Mouse (Mus musculus) midbrain, postnatal 0 days (tissue): ENCODE data around the gene Lrp1. TPM values are rescaled to one million over a fixed set of nuclear protein-coding genes. Genes with fewer than 3 reads are reported as not detected.

Experiments
- ATAC-seq: fragments of 200-750 bp; cut with Nextera tagmentation; 2 replicates; pipeline ENCODE4 v1.8.0; 2017; ENCODE audit warnings: moderate number of reproducible peaks, mild to moderate bottlenecking, moderate TSS enrichment, moderate library complexity; ENCODE audit not compliant: low FRiP score
- DNase-seq: peaks from one replicate; pipeline ENCODE4 v3.0.0-alpha.2; 2015; ENCODE audit warnings: low spot score
- H3K27ac ChIP-seq: fragments of 300-500 bp; sonication (generic); 2 replicates; pipeline ENCODE4 v1.5.1; 2014; ENCODE audit warnings: low read depth, mild to moderate bottlenecking, low read length, mixed read lengths
- H3K27me3 ChIP-seq: fragments of 300-500 bp; sonication (generic); 2 replicates; pipeline ENCODE4 v1.6.1; 2014; ENCODE audit warnings: low read length, control low read depth, mixed read lengths; ENCODE audit not compliant: insufficient read depth
- H3K36me3 ChIP-seq: fragments of 300-500 bp; sonication (generic); 2 replicates; pipeline ENCODE4 v1.6.1; 2014; ENCODE audit warnings: low read length, control low read depth, mixed read lengths; ENCODE audit not compliant: insufficient read depth
- H3K4me1 ChIP-seq: fragments of 300-500 bp; sonication (generic); 2 replicates; pipeline ENCODE4 v1.6.1; 2014; ENCODE audit warnings: mild to moderate bottlenecking, control low read depth, antibody characterized with exemption, low read length, mixed read lengths; ENCODE audit not compliant: insufficient read depth
- H3K4me2 ChIP-seq: fragments of 300-500 bp; sonication (generic); 2 replicates; pipeline ENCODE4 v1.6.1; 2014; ENCODE audit warnings: low read depth, mild to moderate bottlenecking, low read length, mixed read lengths; ENCODE audit not compliant: poor library complexity, severe bottlenecking
- H3K4me3 ChIP-seq: fragments of 300-500 bp; sonication (generic); 2 replicates; pipeline ENCODE4 v1.5.1; 2014; ENCODE audit warnings: low read depth, mild to moderate bottlenecking, low read length, moderate library complexity
- H3K9ac ChIP-seq: fragments of 300-500 bp; sonication (generic); replicated peaks from 2 replicates; pipeline ENCODE4 v1.6.1; 2014; ENCODE audit warnings: mild to moderate bottlenecking, low read length, moderate library complexity, mixed read lengths; ENCODE audit not compliant: poor library complexity, severe bottlenecking
- H3K9me3 ChIP-seq: fragments of 300-500 bp; sonication (generic); 2 replicates; pipeline ENCODE4 v1.6.1; 2016; ENCODE audit warnings: low read length, control low read depth
- CTCF ChIP-seq: IDR thresholded peaks from 2 replicates; pipeline ENCODE4 v1.5.1; 2016; ENCODE audit warnings: antibody characterized with exemption, mild to moderate bottlenecking
- WGBS: fragments of 180-500 bp; shearing (Covaris S2); extraction: QIAGEN DNeasy Blood & Tissue Kit; methylation state at CpG from one replicate; pipeline ENCODE4 v1.1.7; 2014; 5-methylcytosine and 5-hydroxymethylcytosine counted together
- polyA plus RNA-seq: library from polyadenylated mRNA; unstranded; fragments of >200 nt; fragmentation: Nextera tagmentation; extraction: Ambion mirVana; gene quantifications from 2 replicates; pipeline ENCODE4 v1.2.1, GENCODE M21; 2015
- total RNA-seq: library from RNA; depleted of rRNA; stranded (reverse); fragments of >200 nt; gene quantifications from 2 replicates; pipeline ENCODE4 v1.2.3, GENCODE M21; 2014

Gene Lrp1
- total and polyA plus RNA-seq, 2 experiments from 2014 or later: 84.4 to 319 TPM

DNA sequence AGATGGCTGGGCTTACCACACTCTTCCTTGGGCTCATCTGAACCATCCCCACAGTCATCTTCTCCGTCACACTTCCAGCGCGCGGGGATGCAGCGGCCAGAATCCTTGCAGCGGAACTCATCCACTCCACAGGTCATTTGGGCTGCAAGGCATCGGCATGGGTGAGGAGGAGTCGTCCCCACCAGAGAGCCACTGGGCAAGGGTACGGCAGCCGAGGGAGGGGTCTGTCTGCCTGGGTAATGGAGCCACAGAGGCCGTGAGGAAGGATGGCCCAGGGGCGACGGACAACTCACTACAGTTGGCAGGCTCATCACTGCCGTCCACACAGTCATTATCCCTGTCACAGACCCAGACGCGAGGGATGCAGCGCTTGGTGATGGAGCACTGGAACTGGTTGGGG, 71.1 kb downstream of the Lrp1 start:
- no peak overlapping the region for H3K9ac ChIP-seq
- no peak overlapping the region for H3K27ac ChIP-seq
- H3K36me3 ChIP-seq: peaks cover 100% of the 10 kb centered on the region
- DNase-seq (no peak), ATAC-seq (no peak)
- TF ChIP-seq CTCF: no peak
- no peak overlapping the region for H3K4me2 ChIP-seq
- no peaks in the 10 kb centered on the region for H3K4me1 ChIP-seq
- H3K4me3 ChIP-seq: no peak overlapping the region
- WGBS: 90% methylated on average over 17 of the region's 17 CpGs
- no peaks in the 10 kb centered on the region for H3K9me3 ChIP-seq
- H3K27me3 ChIP-seq: no peaks in the 10 kb centered on the region

DNA sequence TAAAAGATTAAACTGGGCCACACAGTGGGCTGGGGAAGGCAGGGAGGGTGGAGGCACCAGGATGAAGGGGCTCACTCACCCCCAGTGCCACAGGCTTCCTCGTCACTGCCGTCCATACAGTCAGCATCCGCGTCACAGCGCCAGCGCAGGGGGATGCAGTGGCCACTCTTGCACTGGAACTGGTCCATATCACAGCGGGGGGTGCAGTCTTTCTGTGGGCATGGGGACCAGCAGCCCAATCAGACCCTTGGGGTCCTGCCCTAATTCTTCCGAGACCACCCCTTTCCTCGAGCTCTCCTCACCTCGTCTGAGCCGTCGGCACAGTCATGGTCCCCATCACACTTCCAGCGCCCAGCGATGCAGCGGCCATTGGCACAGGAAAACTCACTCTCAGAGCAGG, 72.7 kb downstream of the Lrp1 start:
- Histone ChIP-seq H3K9ac (no peak overlapping the region), H3K4me2 (no peak overlapping the region), H3K36me3 (peaks cover 96% of the 10 kb centered on the region), H3K4me1 (no peaks in the 10 kb centered on the region), H3K27me3 (no peaks in the 10 kb centered on the region), H3K4me3 (no peak overlapping the region), H3K9me3 (no peaks in the 10 kb centered on the region), H3K27ac (no peak overlapping the region)
- DNase-seq (no peak), ATAC-seq (no peak)
- TF ChIP-seq CTCF: no peak
- WGBS: 94% methylated on average over 15 of the region's 15 CpGs

DNA sequence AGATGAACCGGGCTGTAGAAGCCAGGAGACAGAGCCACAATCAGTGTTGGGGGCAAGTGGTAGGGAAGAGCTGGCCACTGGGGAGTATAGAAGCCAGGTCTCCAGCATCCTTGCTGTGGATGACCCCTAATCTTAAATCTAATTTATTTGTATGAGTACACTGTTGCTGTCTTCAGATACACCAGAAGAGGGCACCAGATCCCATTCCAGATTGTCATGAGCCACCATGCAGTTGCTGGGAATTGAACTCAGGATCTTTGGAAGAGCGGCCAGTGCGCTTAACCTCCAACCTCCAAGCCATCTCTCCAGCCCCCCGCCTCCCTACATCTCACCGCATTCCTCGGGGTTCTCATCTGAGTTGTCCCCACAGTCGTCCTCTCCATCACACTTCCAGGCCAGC, 74.4 kb downstream of the Lrp1 start:
- Histone ChIP-seq H3K27me3 (no peaks in the 10 kb centered on the region), H3K4me1 (no peaks in the 10 kb centered on the region), H3K9ac (no peak overlapping the region), H3K4me2 (no peak overlapping the region), H3K4me3 (no peak overlapping the region), H3K9me3 (no peaks in the 10 kb centered on the region), H3K27ac (no peak overlapping the region), H3K36me3 (peaks cover 95% of the 10 kb centered on the region)
- TF ChIP-seq CTCF: peak; percentile 65
- no peak for ATAC-seq
- 93% methylated on average over 7 of the region's 7 CpGs for WGBS
- DNase-seq: no peak

DNA sequence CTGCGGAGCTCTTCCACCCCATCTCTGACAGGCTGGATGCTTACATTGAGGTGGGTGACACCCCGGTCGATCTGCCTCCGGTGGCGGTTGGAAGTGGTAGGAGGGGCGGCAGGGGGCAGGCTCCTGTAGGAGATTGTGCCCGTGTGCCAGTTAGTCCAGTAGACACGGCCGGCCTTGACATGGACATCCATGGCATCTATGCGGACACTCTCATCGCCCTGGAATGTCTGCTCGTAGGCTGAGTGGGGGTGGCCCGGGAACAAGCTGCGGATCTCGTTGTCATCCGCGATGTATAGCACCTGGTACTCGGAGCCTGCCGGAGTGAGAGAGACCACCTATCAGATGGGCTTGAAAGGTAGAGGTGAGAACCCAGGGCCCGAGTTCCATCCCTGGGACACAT, 76.6 kb downstream of the Lrp1 start:
- H3K4me1 ChIP-seq: no peaks in the 10 kb centered on the region
- ATAC-seq (no peak), DNase-seq (no peak)
- H3K36me3 ChIP-seq: peaks cover 94% of the 10 kb centered on the region
- no peak overlapping the region for H3K27ac ChIP-seq
- no peaks in the 10 kb centered on the region for H3K9me3 ChIP-seq
- no peak overlapping the region for H3K4me2 ChIP-seq
- TF ChIP-seq CTCF: no peak
- no peak overlapping the region for H3K9ac ChIP-seq
- no peak overlapping the region for H3K4me3 ChIP-seq
- WGBS: 93% methylated on average over 20 of the region's 20 CpGs
- H3K27me3 ChIP-seq: no peaks in the 10 kb centered on the region

DNA sequence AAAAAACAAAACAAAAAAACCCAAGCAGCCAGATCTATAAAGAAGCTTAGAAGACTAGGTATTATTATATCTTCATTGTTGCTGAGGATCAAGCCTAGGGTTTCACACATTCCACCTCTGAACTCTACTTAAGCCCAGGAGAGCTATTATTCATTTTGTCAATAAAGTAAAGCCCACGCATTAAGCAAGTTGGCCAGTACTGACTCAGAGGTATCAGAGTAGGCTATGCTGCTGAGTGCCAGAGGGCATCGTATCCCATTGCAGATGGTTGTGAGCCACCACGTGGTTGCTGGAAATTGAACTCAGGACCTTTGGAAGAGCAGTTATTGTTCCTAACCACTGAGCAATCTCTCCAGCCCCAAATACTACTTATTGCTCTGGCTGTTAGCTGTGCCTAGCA, 77.0 kb downstream of the Lrp1 start:
- H3K9me3 ChIP-seq: no peaks in the 10 kb centered on the region
- peaks cover 94% of the 10 kb centered on the region for H3K36me3 ChIP-seq
- H3K4me3 ChIP-seq: no peak overlapping the region
- H3K27me3 ChIP-seq: no peaks in the 10 kb centered on the region
- H3K9ac ChIP-seq: no peak overlapping the region
- no peak for ATAC-seq
- WGBS: 79% methylated on average over 3 of the region's 3 CpGs
- H3K4me1 ChIP-seq: no peaks in the 10 kb centered on the region
- H3K4me2 ChIP-seq: no peak overlapping the region
- no peak for DNase-seq
- no peak overlapping the region for H3K27ac ChIP-seq
- no peak for TF ChIP-seq CTCF

DNA sequence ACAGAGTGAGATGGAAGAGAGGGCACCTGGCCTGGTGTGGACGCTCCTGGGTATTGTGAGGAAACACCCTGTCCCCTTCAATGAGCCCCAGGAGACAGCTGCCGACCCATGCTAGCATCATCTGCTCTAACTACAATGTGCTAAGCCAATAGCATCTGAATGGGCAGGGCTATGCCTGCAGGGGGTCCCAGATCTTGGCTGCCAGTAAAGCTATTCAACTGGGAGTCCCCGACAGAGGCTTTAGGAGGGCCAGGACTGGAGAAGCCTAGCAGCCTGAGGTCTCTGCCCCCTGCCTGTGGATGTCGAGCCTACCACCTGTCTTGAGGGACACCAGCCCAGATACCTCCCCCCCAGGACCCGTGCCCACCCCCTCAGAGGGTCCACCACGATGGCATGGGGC, 78.2 kb downstream of the Lrp1 start:
- Histone ChIP-seq H3K27ac (no peak overlapping the region), H3K9ac (no peak overlapping the region), H3K36me3 (peaks cover 89% of the 10 kb centered on the region), H3K27me3 (no peaks in the 10 kb centered on the region), H3K4me3 (no peak overlapping the region), H3K4me2 (no peak overlapping the region), H3K9me3 (no peaks in the 10 kb centered on the region), H3K4me1 (no peaks in the 10 kb centered on the region)
- TF ChIP-seq CTCF: no peak
- WGBS: 26% methylated on average over 6 of the region's 6 CpGs
- peak; percentile 60 for DNase-seq
- ATAC-seq: no peak
